Mouse (Mus musculus): Measurements from ENCODE around the gene Lrig3. TPM values are rescaled to one million over a fixed set of nuclear protein-coding genes. Genes with fewer than 3 reads are reported as not detected.
A peak's percentile ranks its signal among the peaks of the same experiment; 100 is the strongest.

Lrig3 gene
- total RNA-seq (2015), result 0.61 and 1.8 TPM in 2 replicates
- 1.4 and 2.4 TPM in 2 replicates for total RNA-seq (2017)

- ATAC-seq (replicated peaks; ENCODE audit: poor library complexity), result peak; percentile 83
These were observed at the start of gene Lrig3 for GRCm38 (mm10) chr10:125965968-125966480. TSS of gene Lrig3 (plus strand) at chr10:125966168.

GRCm38 (mm10) chr10:125916781-125917180 is 49.2 kb upstream of the Lrig3 start:
- no peak for ATAC-seq (replicated peaks; ENCODE audit: poor library complexity)

GRCm38 (mm10) chr10:125917436-125917871 is 48.5 kb upstream of the Lrig3 start:
- no peak for ATAC-seq (replicated peaks; ENCODE audit: poor library complexity)

- ATAC-seq (replicated peaks; ENCODE audit: poor library complexity), result no peak
These were observed 47.0 kb upstream of the Lrig3 start for GRCm38 (mm10) chr10:125918994-125919393.

- no peak for ATAC-seq (replicated peaks; ENCODE audit: poor library complexity)
These were observed 44.1 kb upstream of the Lrig3 start for GRCm38 (mm10) chr10:125921654-125922446.

- ATAC-seq (replicated peaks; ENCODE audit: poor library complexity), result no peak
These were observed 36.0 kb upstream of the Lrig3 start for GRCm38 (mm10) chr10:125929961-125930360.

- ATAC-seq (replicated peaks; ENCODE audit: poor library complexity), result no peak
These were observed 32.6 kb upstream of the Lrig3 start for GRCm38 (mm10) chr10:125933388-125933787.

GRCm38 (mm10) chr10:125934095-125934494 is 31.9 kb upstream of the Lrig3 start:
- ATAC-seq (replicated peaks; ENCODE audit: poor library complexity), result no peak

- ATAC-seq (replicated peaks; ENCODE audit: poor library complexity), result peak; percentile 90
These were observed 28.2 kb upstream of the Lrig3 start for GRCm38 (mm10) chr10:125937517-125938497.

GRCm38 (mm10) chr10:125938528-125939402 is 27.2 kb upstream of the Lrig3 start:
- no peak for ATAC-seq (replicated peaks; ENCODE audit: poor library complexity)

- ATAC-seq (replicated peaks; ENCODE audit: poor library complexity), result peak; percentile 78
These were observed 25.5 kb upstream of the Lrig3 start for GRCm38 (mm10) chr10:125940316-125941059.

GRCm38 (mm10) chr10:125943098-125943497 is 22.9 kb upstream of the Lrig3 start:
- ATAC-seq (replicated peaks; ENCODE audit: poor library complexity), result no peak

GRCm38 (mm10) chr10:125944762-125945504 is 21.0 kb upstream of the Lrig3 start:
- ATAC-seq (replicated peaks; ENCODE audit: poor library complexity), result no peak

- no peak for ATAC-seq (replicated peaks; ENCODE audit: poor library complexity)
These were observed 17.0 kb upstream of the Lrig3 start for GRCm38 (mm10) chr10:125948842-125949474.

GRCm38 (mm10) chr10:125951633-125952032 is 14.3 kb upstream of the Lrig3 start:
- no peak for ATAC-seq (replicated peaks; ENCODE audit: poor library complexity)

- ATAC-seq (replicated peaks; ENCODE audit: poor library complexity), result no peak
These were observed 11.6 kb upstream of the Lrig3 start for GRCm38 (mm10) chr10:125954343-125954742.

- no peak for ATAC-seq (replicated peaks; ENCODE audit: poor library complexity)
These were observed 11.0 kb upstream of the Lrig3 start for GRCm38 (mm10) chr10:125954747-125955530.

Data from megakaryocyte progenitor cell, adult 5-6 weeks (primary cell).